Mouse (Mus musculus) layer of hippocampus, adult 6 months (tissue): Measurements from ENCODE around the gene Fbn1. TPM values are rescaled to one million over a fixed set of nuclear protein-coding genes. Genes with fewer than 3 reads are reported as not detected.

ENCODE experiments used
- long read RNA-seq, 2 experiments: library from polyadenylated mRNA; unstranded; transcript quantifications; one replicate each; pipeline ENCODE4 v2.0.0; 2019 to 2020
- polyA plus RNA-seq: library from polyadenylated mRNA; unstranded; fragments of <200 nt; fragmentation: Nextera tagmentation; gene quantifications from 2 replicates; pipeline ENCODE4 v1.2.3, GENCODE M21; 2021

Gene Fbn1
- polyA plus RNA-seq = 0.41 and 0.44 TPM in 2 replicates
- long read RNA-seq, experiment 1 = 0 reads
- long read RNA-seq, experiment 2, partial matches to known transcripts = 1 of 3 reads
- long read RNA-seq, experiment 2, other reads (novel, unspliced or antisense) = 2 of 3 reads

GRCm38 (mm10) chr2:125507893-125508292, at the start of gene Fbn1:
Gene Fbn1 (minus strand): TSS chr2:125507993.

GRCm38 (mm10) chr2:125505006-125505745, 2.6 kb downstream of the Fbn1 start, which contains the start of gene Gm9913:
Gene Gm9913 (plus strand): TSS chr2:125505089.

Other genes starting within 250 kb of the Fbn1 start
- gene Gm9913, start 2.9 kb downstream of the Fbn1 start, polyA plus RNA-seq = 0.16 TPM in 1 of 2 replicates, not detected in the other
- gene Cep152, start 117.1 kb upstream of the Fbn1 start, polyA plus RNA-seq = 0.40 and 0.48 TPM in 2 replicates
- gene Eid1, start 165.1 kb upstream of the Fbn1 start, polyA plus RNA-seq = 37.8 and 42.8 TPM in 2 replicates
- 1.2 and 1.3 TPM in 2 replicates for gene Shc4, start 216.2 kb upstream of the Fbn1 start, polyA plus RNA-seq